Mouse (Mus musculus): ENCODE measurements around the gene Aldh9a1. TPM values are rescaled to one million over a fixed set of nuclear protein-coding genes. Genes with fewer than 3 reads are reported as not detected.

The Aldh9a1 gene
- polyA plus RNA-seq (2014; fragmentation: Nextera tagmentation; extraction: Ambion mirVana), result 112 and 129 TPM in 2 replicates

GRCm38 (mm10) chr1:167349815-167350596 is at the start of gene Aldh9a1:
Gene Aldh9a1, plus strand, starts transcription at chr1:167349991.
- ATAC-seq (replicated peaks; ENCODE audit: low FRiP score), result peak; percentile 96
- DNase-seq (ENCODE audit: low spot score), result peak; percentile 93
- under 1% methylated on average over 55 of the region's 55 CpGs for WGBS
- Histone ChIP-seq H3K4me3 (ENCODE audit: low read depth, low read length) (peak within 1 kb of the TSS; percentile 85), H3K27me3 (replicated peaks; ENCODE audit: control insufficient read depth, insufficient read depth, low read length) (no peaks in the 10 kb centered on the region), H3K27ac (ENCODE audit: low read depth, low read length) (peak within 1 kb of the TSS; percentile 91), H3K36me3 (ENCODE audit: control insufficient read depth, insufficient read depth, low read length) (peaks cover 7% of the 10 kb centered on the region), H3K9me3 (ENCODE audit: control insufficient read depth, low read length) (no peaks in the 10 kb centered on the region), H3K9ac (ENCODE audit: low read depth, low read length) (peak within 1 kb of the TSS; percentile 89), H3K4me2 (peak within 1 kb of the TSS; percentile 79), H3K4me1 (replicated peaks; ENCODE audit: control insufficient read depth, insufficient read depth, low read length) (peaks cover 11% of the 10 kb centered on the region)

GRCm38 (mm10) chr1:167300122-167300521 is 49.7 kb upstream of the Aldh9a1 start:
- no peaks in the 10 kb centered on the region for H3K27me3 ChIP-seq (replicated peaks; ENCODE audit: control insufficient read depth, insufficient read depth, low read length)
- no peaks in the 10 kb centered on the region for H3K36me3 ChIP-seq (ENCODE audit: control insufficient read depth, insufficient read depth, low read length)
- ATAC-seq (replicated peaks; ENCODE audit: low FRiP score), result no peak
- no peak overlapping the region for H3K27ac ChIP-seq (ENCODE audit: low read depth, low read length)
- H3K9ac ChIP-seq (ENCODE audit: low read depth, low read length), result no peak overlapping the region
- no peak overlapping the region for H3K4me3 ChIP-seq (ENCODE audit: low read depth, low read length)
- no peak for DNase-seq (ENCODE audit: low spot score)
- 68% methylated on average over 2 of the region's 2 CpGs for WGBS
- H3K4me1 ChIP-seq (replicated peaks; ENCODE audit: control insufficient read depth, insufficient read depth, low read length), result no peaks in the 10 kb centered on the region
- H3K9me3 ChIP-seq (ENCODE audit: control insufficient read depth, low read length), result no peaks in the 10 kb centered on the region
- H3K4me2 ChIP-seq, result no peak overlapping the region

GRCm38 (mm10) chr1:167305501-167306137 is 44.2 kb upstream of the Aldh9a1 start:
- Histone ChIP-seq H3K4me3 (ENCODE audit: low read depth, low read length) (no peak overlapping the region), H3K4me2 (no peak overlapping the region), H3K9me3 (ENCODE audit: control insufficient read depth, low read length) (no peaks in the 10 kb centered on the region), H3K27me3 (replicated peaks; ENCODE audit: control insufficient read depth, insufficient read depth, low read length) (no peaks in the 10 kb centered on the region), H3K27ac (ENCODE audit: low read depth, low read length) (no peak overlapping the region), H3K4me1 (replicated peaks; ENCODE audit: control insufficient read depth, insufficient read depth, low read length) (peaks cover 12% of the 10 kb centered on the region), H3K36me3 (ENCODE audit: control insufficient read depth, insufficient read depth, low read length) (no peaks in the 10 kb centered on the region), H3K9ac (ENCODE audit: low read depth, low read length) (no peak overlapping the region)
- ATAC-seq (replicated peaks; ENCODE audit: low FRiP score), result no peak
- no peak for DNase-seq (ENCODE audit: low spot score)
- 45% methylated on average over 7 of the region's 7 CpGs for WGBS

DNA sequence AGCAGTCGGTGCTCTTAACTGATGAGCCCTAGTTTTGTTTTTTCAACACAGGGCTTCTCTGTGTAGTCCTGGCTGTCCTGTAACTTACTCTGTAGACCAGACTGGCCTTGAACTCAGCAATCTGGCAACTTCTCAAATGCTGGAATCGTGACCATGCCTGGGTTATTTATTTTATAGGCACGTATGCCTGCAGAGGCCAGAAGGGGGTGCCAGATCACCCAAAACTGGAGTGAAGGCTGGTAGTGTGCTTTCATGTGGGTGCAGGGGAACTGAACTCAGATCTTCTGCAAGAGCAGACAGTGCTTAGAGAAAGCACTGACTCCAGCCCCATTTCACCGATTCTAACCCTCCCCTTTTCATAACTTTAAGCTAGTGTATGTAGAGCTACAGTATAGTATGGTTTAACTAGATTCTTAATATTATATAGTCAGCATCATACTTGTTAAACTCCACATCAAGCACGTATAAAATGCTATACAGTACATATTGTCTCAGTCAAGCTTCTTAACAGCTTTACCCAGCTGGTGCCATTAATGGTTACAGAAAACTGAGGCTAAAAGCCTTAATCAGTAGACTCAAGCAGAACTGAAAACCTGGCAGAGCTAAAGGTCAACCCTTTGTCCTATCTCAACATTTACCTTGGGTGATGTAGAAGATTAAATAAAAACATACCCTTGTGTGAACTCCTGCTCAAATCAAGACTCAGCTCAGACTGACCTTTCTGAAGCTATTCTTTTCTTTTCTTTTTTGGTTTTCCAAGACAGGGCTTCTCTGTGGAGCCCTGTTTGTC is 43.1 kb upstream of the Aldh9a1 start:
- H3K27ac ChIP-seq (ENCODE audit: low read depth, low read length), result no peak overlapping the region
- no peak overlapping the region for H3K9ac ChIP-seq (ENCODE audit: low read depth, low read length)
- H3K36me3 ChIP-seq (ENCODE audit: control insufficient read depth, insufficient read depth, low read length), result no peaks in the 10 kb centered on the region
- H3K4me3 ChIP-seq (ENCODE audit: low read depth, low read length), result no peak overlapping the region
- H3K4me1 ChIP-seq (replicated peaks; ENCODE audit: control insufficient read depth, insufficient read depth, low read length), result peaks cover 12% of the 10 kb centered on the region
- no peaks in the 10 kb centered on the region for H3K9me3 ChIP-seq (ENCODE audit: control insufficient read depth, low read length)
- no peaks in the 10 kb centered on the region for H3K27me3 ChIP-seq (replicated peaks; ENCODE audit: control insufficient read depth, insufficient read depth, low read length)
- peak overlapping the region; percentile 71; the same call in 1 of the 2 replicates for H3K4me2 ChIP-seq
- 57% methylated on average over 5 of the region's 5 CpGs for WGBS
- ATAC-seq (replicated peaks; ENCODE audit: low FRiP score), result no peak
- no peak for DNase-seq (ENCODE audit: low spot score)

GRCm38 (mm10) chr1:167307674-167308073 is 42.1 kb upstream of the Aldh9a1 start:
- no peak for DNase-seq (ENCODE audit: low spot score)
- no peak for ATAC-seq (replicated peaks; ENCODE audit: low FRiP score)
- H3K27ac ChIP-seq (ENCODE audit: low read depth, low read length), result 0 out of 2 replicates have a peak overlapping the region, but pooled peaks have one; percentile 94

GRCm38 (mm10) chr1:167308261-167309054 is 41.3 kb upstream of the Aldh9a1 start, which contains the start of gene Tmco1:
Gene Tmco1, plus strand, starts transcription at chr1:167308378.
- Histone ChIP-seq H3K36me3 (ENCODE audit: control insufficient read depth, insufficient read depth, low read length) (no peaks in the 10 kb centered on the region), H3K9me3 (ENCODE audit: control insufficient read depth, low read length) (no peaks in the 10 kb centered on the region), H3K9ac (ENCODE audit: low read depth, low read length) (peak within 1 kb of the TSS; percentile 100), H3K27me3 (replicated peaks; ENCODE audit: control insufficient read depth, insufficient read depth, low read length) (no peaks in the 10 kb centered on the region), H3K4me1 (replicated peaks; ENCODE audit: control insufficient read depth, insufficient read depth, low read length) (peaks cover 12% of the 10 kb centered on the region), H3K4me2 (peak within 1 kb of the TSS; percentile 81), H3K27ac (ENCODE audit: low read depth, low read length) (peak within 1 kb of the TSS; percentile 94), H3K4me3 (ENCODE audit: low read depth, low read length) (peak within 1 kb of the TSS; percentile 94)
- DNase-seq (ENCODE audit: low spot score), result peak; percentile 96
- ATAC-seq (replicated peaks; ENCODE audit: low FRiP score), result peak; percentile 96
- WGBS, result under 1% methylated on average over 82 of the region's 82 CpGs

More at GRCm38 (mm10) chr1:167307674-167308073, 42.1 kb upstream of the Aldh9a1 start:
- peak overlapping the region; percentile 100 for H3K9ac ChIP-seq (ENCODE audit: low read depth, low read length)
- 36% methylated on average over 11 of the region's 11 CpGs for WGBS
- no peaks in the 10 kb centered on the region for H3K9me3 ChIP-seq (ENCODE audit: control insufficient read depth, low read length)
- no peaks in the 10 kb centered on the region for H3K27me3 ChIP-seq (replicated peaks; ENCODE audit: control insufficient read depth, insufficient read depth, low read length)
- peak overlapping the region; percentile 94 for H3K4me3 ChIP-seq (ENCODE audit: low read depth, low read length)
- H3K36me3 ChIP-seq (ENCODE audit: control insufficient read depth, insufficient read depth, low read length), result no peaks in the 10 kb centered on the region
- H3K4me1 ChIP-seq (replicated peaks; ENCODE audit: control insufficient read depth, insufficient read depth, low read length), result peaks cover 12% of the 10 kb centered on the region
- peak overlapping the region; percentile 71 for H3K4me2 ChIP-seq

GRCm38 (mm10) chr1:167312367-167312766 is 37.4 kb upstream of the Aldh9a1 start:
- H3K27me3 ChIP-seq (replicated peaks; ENCODE audit: control insufficient read depth, insufficient read depth, low read length), result no peaks in the 10 kb centered on the region
- peaks cover 3% of the 10 kb centered on the region; the same call in 1 of the 2 replicates for H3K36me3 ChIP-seq (ENCODE audit: control insufficient read depth, insufficient read depth, low read length)
- ATAC-seq (replicated peaks; ENCODE audit: low FRiP score) (no peak), DNase-seq (ENCODE audit: low spot score) (no peak)
- H3K4me1 ChIP-seq (replicated peaks; ENCODE audit: control insufficient read depth, insufficient read depth, low read length), result peaks cover 7% of the 10 kb centered on the region
- no peak overlapping the region for H3K27ac ChIP-seq (ENCODE audit: low read depth, low read length)
- H3K4me3 ChIP-seq (ENCODE audit: low read depth, low read length), result no peak overlapping the region
- H3K9ac ChIP-seq (ENCODE audit: low read depth, low read length), result no peak overlapping the region
- H3K4me2 ChIP-seq, result no peak overlapping the region
- no peaks in the 10 kb centered on the region for H3K9me3 ChIP-seq (ENCODE audit: control insufficient read depth, low read length)

DNA sequence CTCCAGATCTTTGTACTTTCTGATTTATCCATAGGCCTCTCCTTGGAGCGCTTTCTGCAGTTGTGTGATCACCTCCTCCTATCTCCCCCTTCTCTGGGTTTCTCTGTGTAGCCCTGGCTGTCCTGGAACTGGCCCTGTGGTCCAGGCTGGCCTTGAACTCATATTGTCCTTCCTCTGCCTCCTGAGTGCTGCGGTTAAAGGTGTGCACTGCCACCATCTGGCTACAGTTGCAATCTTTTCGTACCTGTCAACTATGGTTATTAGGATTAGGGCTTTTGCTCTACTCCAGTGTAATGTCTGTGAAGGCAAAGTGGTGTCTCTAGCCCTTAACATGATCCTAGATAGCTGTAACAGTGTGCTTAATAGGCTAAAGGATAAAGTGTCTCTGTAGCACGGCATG is 36.6 kb upstream of the Aldh9a1 start:
- no peaks in the 10 kb centered on the region for H3K9me3 ChIP-seq (ENCODE audit: control insufficient read depth, low read length)
- H3K9ac ChIP-seq (ENCODE audit: low read depth, low read length), result no peak overlapping the region
- H3K27me3 ChIP-seq (replicated peaks; ENCODE audit: control insufficient read depth, insufficient read depth, low read length), result no peaks in the 10 kb centered on the region
- H3K4me3 ChIP-seq (ENCODE audit: low read depth, low read length), result no peak overlapping the region
- ATAC-seq (replicated peaks; ENCODE audit: low FRiP score) (no peak), DNase-seq (ENCODE audit: low spot score) (no peak)
- peaks cover 7% of the 10 kb centered on the region for H3K4me1 ChIP-seq (replicated peaks; ENCODE audit: control insufficient read depth, insufficient read depth, low read length)
- peaks cover 5% of the 10 kb centered on the region; the same call in 1 of the 2 replicates for H3K36me3 ChIP-seq (ENCODE audit: control insufficient read depth, insufficient read depth, low read length)
- no peak overlapping the region for H3K4me2 ChIP-seq
- H3K27ac ChIP-seq (ENCODE audit: low read depth, low read length), result no peak overlapping the region
- WGBS, result 80% methylated on average over 4 of the region's 4 CpGs
